21 mouse cellular contexts compared by ENCODE assay signal in genomic region chr5:69665555-69665954, GRCm38 (mm10).
DNase-seq lines count a peak whose midpoint lies in the region; ATAC-seq and TF ChIP-seq lines count a peak whose summit lies in the region.
"Had no signal": no experiment of that assay in that cellular context is flagged by ENCODE, and none has a peak within 500 bp of the region (broad histone marks: within the 10 kb centered on the region; RNA-seq: fewer than 3 reads in every experiment).

No protein-coding gene starts in this region.

- no peaks in the 10 kb centered on the region for H3K36me3 ChIP-seq in embryonic facial prominence, embryonic 14.5 days (ENCODE audit: control insufficient read depth, insufficient read depth, low read length)
- H3K36me3 ChIP-seq in embryonic facial prominence, embryonic 10.5 days (replicated peaks) = no peaks in the 10 kb centered on the region
- H3K36me3 ChIP-seq in hindbrain, embryonic 14.5 days (replicated peaks; ENCODE audit: control insufficient read depth, insufficient read depth) = no peaks in the 10 kb centered on the region
- H3K36me3 ChIP-seq in hindbrain, embryonic 10.5 days = no peaks in the 10 kb centered on the region
- H3K36me3 ChIP-seq in midbrain, postnatal 0 days (ENCODE audit: insufficient read depth, low read length) = no peaks in the 10 kb centered on the region
- no peaks in the 10 kb centered on the region for H3K36me3 ChIP-seq in midbrain, embryonic 16.5 days (ENCODE audit: control insufficient read depth, insufficient read depth, low read length)
- H3K36me3 ChIP-seq: forebrain, embryonic 12.5 days; heart, embryonic 12.5 days; limb, embryonic 15.5 days; neural tube, embryonic 12.5 days had no signal

- 58% methylated on average over 2 of the region's 2 CpGs for WGBS in embryonic facial prominence, embryonic 14.5 days
- WGBS in embryonic facial prominence, embryonic 10.5 days = 73% methylated on average over 2 of the region's 2 CpGs
- 34% methylated on average over 2 of the region's 2 CpGs for WGBS in hindbrain, embryonic 14.5 days
- 64% methylated on average over 2 of the region's 2 CpGs for WGBS in hindbrain, embryonic 10.5 days
- 26% methylated on average over 2 of the region's 2 CpGs for WGBS in midbrain, postnatal 0 days
- WGBS in midbrain, embryonic 16.5 days = 29% methylated on average over 2 of the region's 2 CpGs

- H3K9ac ChIP-seq in embryonic facial prominence, embryonic 14.5 days (ENCODE audit: low read depth, low read length) = no peak overlapping the region
- H3K9ac ChIP-seq in hindbrain, embryonic 14.5 days = no peak overlapping the region
- H3K9ac ChIP-seq in midbrain, postnatal 0 days (replicated peaks; ENCODE audit: low read length, poor library complexity, severe bottlenecking) = no peak overlapping the region
- no peak overlapping the region for H3K9ac ChIP-seq in midbrain, embryonic 16.5 days (ENCODE audit: low read depth, low read length)
- H3K9ac ChIP-seq: forebrain, embryonic 12.5 days; heart, embryonic 12.5 days; limb, embryonic 15.5 days; neural tube, embryonic 12.5 days had no signal

- ATAC-seq in embryonic facial prominence, embryonic 14.5 days (ENCODE audit: low read depth) = no peak
- no peak for ATAC-seq in hindbrain, embryonic 14.5 days (ENCODE audit: low FRiP score)
- no peak for ATAC-seq in midbrain, postnatal 0 days (ENCODE audit: low FRiP score)
- ATAC-seq in midbrain, embryonic 16.5 days = no peak
- ATAC-seq: inflammation-experienced regulatory T-cells, adult 6 months had no signal

- no peaks in the 10 kb centered on the region for H3K4me1 ChIP-seq in embryonic facial prominence, embryonic 14.5 days (ENCODE audit: control insufficient read depth, insufficient read depth, low read length)
- no peaks in the 10 kb centered on the region for H3K4me1 ChIP-seq in embryonic facial prominence, embryonic 10.5 days
- no peaks in the 10 kb centered on the region for H3K4me1 ChIP-seq in hindbrain, embryonic 14.5 days (replicated peaks; ENCODE audit: control insufficient read depth, insufficient read depth, low read length)
- no peaks in the 10 kb centered on the region for H3K4me1 ChIP-seq in hindbrain, embryonic 10.5 days (replicated peaks)
- no peaks in the 10 kb centered on the region for H3K4me1 ChIP-seq in midbrain, postnatal 0 days (ENCODE audit: insufficient read depth, low read length)
- no peaks in the 10 kb centered on the region for H3K4me1 ChIP-seq in midbrain, embryonic 16.5 days (ENCODE audit: control insufficient read depth, insufficient read depth, low read length)
- H3K4me1 ChIP-seq: forebrain, embryonic 12.5 days; heart, embryonic 12.5 days; limb, embryonic 15.5 days; megakaryocyte, embryonic 14.5 days; neural tube, embryonic 12.5 days had no signal

- H3K27ac ChIP-seq in embryonic facial prominence, embryonic 14.5 days (replicated peaks; ENCODE audit: low read depth, low read length) = no peak overlapping the region
- H3K27ac ChIP-seq in embryonic facial prominence, embryonic 10.5 days (replicated peaks) = no peak overlapping the region
- H3K27ac ChIP-seq in hindbrain, embryonic 14.5 days = no peak overlapping the region
- no peak overlapping the region for H3K27ac ChIP-seq in hindbrain, embryonic 10.5 days
- no peak overlapping the region for H3K27ac ChIP-seq in midbrain, postnatal 0 days (ENCODE audit: low read depth, low read length)
- H3K27ac ChIP-seq in midbrain, embryonic 16.5 days (ENCODE audit: low read length) = no peak overlapping the region
- H3K27ac ChIP-seq: forebrain, embryonic 12.5 days; limb, embryonic 15.5 days; neural tube, embryonic 12.5 days had no signal

- H3K27me3 ChIP-seq in embryonic facial prominence, embryonic 14.5 days (replicated peaks; ENCODE audit: control insufficient read depth, insufficient read depth, low read length) = no peaks in the 10 kb centered on the region
- no peaks in the 10 kb centered on the region for H3K27me3 ChIP-seq in embryonic facial prominence, embryonic 10.5 days (replicated peaks; ENCODE audit: low read depth, poor library complexity, severe bottlenecking)
- no peaks in the 10 kb centered on the region for H3K27me3 ChIP-seq in hindbrain, embryonic 14.5 days (ENCODE audit: control insufficient read depth, insufficient read depth, low read length)
- H3K27me3 ChIP-seq in hindbrain, embryonic 10.5 days (ENCODE audit: insufficient read depth, poor library complexity, severe bottlenecking) = no peaks in the 10 kb centered on the region
- H3K27me3 ChIP-seq in midbrain, postnatal 0 days (ENCODE audit: insufficient read depth, low read length) = no peaks in the 10 kb centered on the region
- no peaks in the 10 kb centered on the region for H3K27me3 ChIP-seq in midbrain, embryonic 16.5 days (ENCODE audit: control insufficient read depth, insufficient read depth, low read depth, low read length)
- H3K27me3 ChIP-seq: forebrain, embryonic 12.5 days; heart, embryonic 12.5 days; limb, embryonic 15.5 days; megakaryocyte, embryonic 14.5 days; neural tube, embryonic 12.5 days had no signal

- H3K4me2 ChIP-seq in embryonic facial prominence, embryonic 14.5 days (ENCODE audit: low read depth, low read length) = no peak overlapping the region
- H3K4me2 ChIP-seq in hindbrain, embryonic 14.5 days (replicated peaks) = no peak overlapping the region
- H3K4me2 ChIP-seq in midbrain, postnatal 0 days (ENCODE audit: low read depth, low read length, poor library complexity, severe bottlenecking) = no peak overlapping the region
- no peak overlapping the region for H3K4me2 ChIP-seq in midbrain, embryonic 16.5 days (ENCODE audit: low read length)
- H3K4me2 ChIP-seq: forebrain, embryonic 12.5 days; heart, embryonic 12.5 days; limb, embryonic 15.5 days; neural tube, embryonic 12.5 days had no signal

- H3K4me3 ChIP-seq in embryonic facial prominence, embryonic 14.5 days (ENCODE audit: low read depth, low read length) = no peak overlapping the region
- no peak overlapping the region for H3K4me3 ChIP-seq in embryonic facial prominence, embryonic 10.5 days
- H3K4me3 ChIP-seq in hindbrain, embryonic 14.5 days (replicated peaks; ENCODE audit: low read length) = no peak overlapping the region
- no peak overlapping the region for H3K4me3 ChIP-seq in hindbrain, embryonic 10.5 days
- no peak overlapping the region for H3K4me3 ChIP-seq in midbrain, postnatal 0 days (ENCODE audit: low read depth, low read length)
- H3K4me3 ChIP-seq in midbrain, embryonic 16.5 days (ENCODE audit: low read depth, low read length) = no peak overlapping the region
- H3K4me3 ChIP-seq: forebrain, embryonic 12.5 days; heart, embryonic 12.5 days; limb, embryonic 15.5 days; megakaryocyte, embryonic 14.5 days; neural tube, embryonic 12.5 days had no signal

- no peaks in the 10 kb centered on the region for H3K9me3 ChIP-seq in embryonic facial prominence, embryonic 14.5 days (ENCODE audit: control insufficient read depth, low read length)
- no peaks in the 10 kb centered on the region for H3K9me3 ChIP-seq in embryonic facial prominence, embryonic 10.5 days
- no peaks in the 10 kb centered on the region for H3K9me3 ChIP-seq in hindbrain, embryonic 14.5 days (ENCODE audit: control insufficient read depth, low read length)
- H3K9me3 ChIP-seq in hindbrain, embryonic 10.5 days = no peaks in the 10 kb centered on the region
- H3K9me3 ChIP-seq in midbrain, postnatal 0 days (ENCODE audit: low read length) = no peaks in the 10 kb centered on the region
- no peaks in the 10 kb centered on the region for H3K9me3 ChIP-seq in midbrain, embryonic 16.5 days (replicated peaks; ENCODE audit: control insufficient read depth, low read length, poor library complexity, severe bottlenecking)
- H3K9me3 ChIP-seq: forebrain, embryonic 12.5 days; heart, embryonic 12.5 days; limb, embryonic 15.5 days; neural tube, embryonic 12.5 days had no signal

- no peak for TF ChIP-seq CTCF in midbrain, postnatal 0 days (IDR thresholded peaks at IDR 0.05)

- DNase-seq in embryonic facial prominence, embryonic 14.5 days (ENCODE audit: low spot score) = peak; percentile 21
- no peak for DNase-seq in embryonic facial prominence, embryonic 10.5 days (ENCODE audit: low spot score)
- DNase-seq in hindbrain, embryonic 14.5 days (ENCODE audit: low spot score) = peak; percentile 51
- DNase-seq in hindbrain, embryonic 10.5 days (ENCODE audit: low spot score) = no peak
- DNase-seq in midbrain, postnatal 0 days (ENCODE audit: low spot score) = peak; percentile 62
- DNase-seq in adrenal gland, adult (ENCODE audit: inconsistent age in 2 of 2, low spot score in 1 of 2) = no peak
- DNase-seq: adrenal gland, postnatal 14 days; cerebellum, adult 9-11 months; embryo, embryonic 11 days; heart, postnatal 4 days; kidney, adult 9 months; lung, postnatal 14 days; right cerebral cortex, postnatal 14 days; thymus, postnatal 25 days had no signal

Comparison
In these comparisons a context has a peak if more than half of its experiments do, and no peak if none do; other contexts are left out.
1. DNase-seq: peak in embryonic facial prominence, embryonic 14.5 days (single experiment), hindbrain, embryonic 14.5 days (single experiment) and midbrain, postnatal 0 days (single experiment); none in embryonic facial prominence, embryonic 10.5 days (single experiment), hindbrain, embryonic 10.5 days (single experiment) and adrenal gland, adult (0 of 2).